Mouse (Mus musculus) neural tube, embryonic 10.5 days (tissue): Measurements from ENCODE around the gene Daam1.

ENCODE experiments used
- DNase-seq: peaks from one replicate; pipeline ENCODE4 v3.0.0-alpha.2; 2017; ENCODE audit warnings: low spot score; ENCODE audit errors: extremely low spot score

Daam1 gene

GRCm38 (mm10) chr12:71969941-71970629, 139.2 kb downstream of the Daam1 start:
- no peak for DNase-seq

DNA sequence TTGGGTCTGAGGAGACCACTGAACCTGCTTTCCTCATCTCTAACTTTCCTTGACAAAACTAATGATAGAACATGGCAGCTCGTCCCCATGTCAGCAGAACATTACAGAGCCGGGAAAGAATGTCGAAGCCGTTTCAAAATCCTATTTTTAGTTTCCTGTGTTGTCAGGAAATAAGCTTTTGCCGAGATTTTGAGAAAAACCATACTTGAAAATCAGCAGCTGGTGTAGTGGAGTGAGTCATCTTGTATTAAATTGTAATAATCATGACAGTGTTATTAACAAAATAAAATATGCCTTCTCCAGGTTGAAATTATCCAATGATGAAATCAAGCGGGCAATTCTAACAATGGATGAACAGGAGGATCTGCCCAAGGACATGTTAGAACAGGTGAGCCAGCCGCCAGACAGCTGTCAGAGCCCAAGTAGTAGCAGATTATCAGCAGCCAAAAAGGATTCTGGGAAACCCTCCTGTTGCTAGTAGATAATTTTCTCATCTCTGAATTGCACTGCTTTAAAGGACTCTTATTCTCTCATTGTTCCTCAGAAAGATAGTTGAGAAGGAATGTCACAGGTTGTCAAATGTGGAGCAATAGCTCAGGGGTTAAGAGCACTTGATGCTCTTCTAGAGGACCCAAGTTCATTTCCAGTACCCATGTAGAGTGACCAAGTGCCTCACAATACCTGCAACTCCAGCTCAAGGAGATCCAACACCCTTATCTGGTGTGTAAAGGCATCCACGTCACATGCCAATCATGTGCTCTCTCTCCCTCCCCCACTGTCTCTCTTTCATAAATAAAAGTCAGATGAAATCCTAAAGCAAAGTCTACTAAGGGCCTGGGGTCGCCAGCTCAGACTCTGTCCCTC, 140.1 kb downstream of the Daam1 start:
- no peak for DNase-seq

DNA sequence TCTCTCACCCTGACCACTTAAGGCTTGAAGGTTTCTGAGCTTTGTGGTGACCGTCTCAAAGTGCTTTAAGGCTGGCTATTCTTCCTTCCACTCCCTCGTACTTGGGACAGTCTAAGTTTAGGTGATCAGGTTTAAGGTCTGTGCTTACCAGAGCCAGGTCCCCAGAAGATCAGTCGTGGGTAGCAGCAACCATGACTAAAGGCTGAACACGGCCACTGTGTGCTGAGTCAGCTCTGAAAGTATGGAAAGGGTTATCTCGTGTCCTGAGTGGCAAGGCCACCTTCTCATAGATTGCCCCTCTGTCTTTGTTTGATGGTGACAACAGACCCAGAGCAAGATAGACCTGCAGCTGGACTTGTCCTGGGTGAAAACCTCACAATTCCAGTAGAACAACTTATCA, 141.2 kb downstream of the Daam1 start:
- no peak for DNase-seq

DNA sequence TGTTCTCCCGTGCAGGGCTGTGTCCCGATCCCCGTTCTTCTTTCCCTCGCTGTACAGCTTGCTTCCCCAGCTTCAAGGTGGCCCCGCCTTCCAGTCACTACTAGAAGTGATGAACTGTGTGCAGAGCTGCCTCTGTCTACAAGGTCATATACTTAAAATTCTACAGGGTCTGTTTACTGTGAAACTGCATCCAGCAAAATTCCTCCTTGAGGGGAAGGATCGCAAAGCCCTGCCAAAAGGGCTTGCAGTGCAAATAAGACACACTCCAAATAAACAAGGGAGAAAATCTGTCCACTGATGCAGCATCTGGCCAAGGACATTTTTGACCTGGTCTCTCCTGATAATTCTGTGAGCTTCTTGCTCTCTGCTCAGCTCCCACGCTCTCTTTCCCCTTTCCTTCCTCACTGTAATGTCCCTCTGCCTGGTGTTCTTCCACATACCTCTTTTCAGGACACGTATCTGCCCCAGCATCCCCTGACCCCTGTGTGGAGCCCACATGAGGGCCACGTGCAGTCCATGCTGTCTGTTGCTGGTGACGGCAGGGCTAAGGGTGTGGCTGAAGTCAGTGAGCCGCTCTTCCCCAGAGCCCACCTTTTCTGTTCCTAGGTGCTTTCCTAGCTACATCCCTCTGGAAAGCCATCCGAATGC, 141.9 kb downstream of the Daam1 start:
- no peak for DNase-seq

DNA sequence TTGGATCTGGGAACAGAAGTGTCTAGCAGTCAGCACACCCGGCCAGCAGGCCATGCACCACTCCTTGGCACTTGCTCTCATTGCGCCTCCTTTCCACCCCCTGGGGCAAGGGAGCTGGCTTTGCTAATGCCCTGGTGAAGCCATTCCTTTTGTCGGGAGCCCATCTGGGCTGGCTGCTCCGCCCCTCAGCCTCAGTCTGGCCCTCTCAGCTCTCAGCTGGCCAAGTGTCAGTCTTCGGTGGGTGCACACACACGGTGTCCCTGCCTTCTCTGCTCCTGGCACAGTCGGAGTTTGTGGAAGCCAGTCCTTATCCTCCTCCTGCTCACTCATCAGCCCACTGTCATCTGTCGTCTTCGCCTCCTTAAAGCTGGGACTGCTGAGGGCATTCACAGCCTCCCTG, 142.7 kb downstream of the Daam1 start:
- no peak for DNase-seq

DNA sequence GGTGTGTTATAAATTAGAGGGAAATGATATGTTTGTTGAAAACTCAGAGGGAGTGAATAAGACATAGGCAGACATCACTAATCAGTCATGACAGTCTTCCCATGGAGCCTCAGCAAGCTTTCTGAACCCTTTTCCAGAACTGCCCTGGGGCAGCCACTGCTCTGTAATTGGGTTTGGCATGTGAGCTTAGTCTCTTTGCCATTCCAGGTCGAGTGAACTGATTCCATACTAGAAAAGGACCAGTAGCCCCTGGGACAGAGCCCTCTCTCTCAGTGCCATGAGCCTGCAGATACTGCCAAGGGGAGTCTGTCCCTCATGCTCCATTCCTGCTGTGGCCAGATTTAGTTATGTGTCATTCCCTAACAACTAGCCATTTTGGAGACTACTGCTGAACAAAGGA, 144.7 kb downstream of the Daam1 start:
- no peak for DNase-seq

DNA sequence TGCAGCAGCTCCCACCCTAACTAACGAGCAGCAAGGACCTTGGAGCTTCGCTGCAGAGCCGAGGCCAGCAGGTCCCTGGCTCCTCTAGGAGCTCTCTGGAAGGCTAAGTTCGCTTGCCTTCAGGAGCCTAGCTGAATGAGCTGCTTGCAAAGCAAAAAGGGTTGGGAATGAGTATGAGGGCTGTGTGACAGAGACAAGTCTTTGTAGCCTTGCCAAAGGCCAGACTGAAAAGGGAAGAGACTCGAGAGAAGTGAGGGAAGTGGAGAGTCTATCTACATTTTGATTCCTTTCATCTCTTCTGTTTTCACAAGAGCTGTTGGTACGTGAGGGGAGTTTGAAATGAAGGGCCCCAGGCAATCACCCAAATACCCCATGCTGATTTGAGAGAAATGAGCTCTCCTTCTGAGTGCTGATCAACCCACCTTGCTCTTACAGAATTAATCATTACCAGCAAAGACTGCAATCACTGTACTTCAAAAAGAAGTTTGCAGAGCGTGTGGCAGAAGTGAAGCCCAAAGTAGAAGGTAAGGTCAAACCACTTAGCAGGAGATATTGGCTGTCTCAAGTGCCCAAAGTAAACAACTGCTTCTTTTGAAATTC, 145.6 kb downstream of the Daam1 start:
- DNase-seq, result no peak

GRCm38 (mm10) chr12:71977364-71977763, 146.5 kb downstream of the Daam1 start:
- no peak for DNase-seq

GRCm38 (mm10) chr12:71978513-71979352, 147.9 kb downstream of the Daam1 start:
- DNase-seq, result no peak

DNA sequence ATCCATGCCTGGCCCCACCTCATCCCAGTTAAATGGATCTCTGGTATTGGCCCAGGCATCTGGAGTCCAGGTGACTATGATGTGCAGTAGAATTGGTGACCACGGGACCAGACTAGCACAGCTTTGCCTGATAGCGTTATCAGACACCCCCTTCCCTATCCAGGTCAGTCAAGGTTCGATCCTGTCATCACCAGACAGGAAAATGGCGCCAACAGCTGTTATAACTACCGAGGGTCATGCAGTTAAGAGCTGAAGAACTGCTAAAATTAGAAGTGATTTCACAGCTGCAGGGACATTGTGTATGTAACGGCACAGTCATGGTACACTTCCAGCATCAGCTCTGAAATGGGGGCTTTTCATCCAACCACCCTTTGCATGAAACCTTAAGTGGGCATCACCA, 149.3 kb downstream of the Daam1 start:
- DNase-seq, result no peak

DNA sequence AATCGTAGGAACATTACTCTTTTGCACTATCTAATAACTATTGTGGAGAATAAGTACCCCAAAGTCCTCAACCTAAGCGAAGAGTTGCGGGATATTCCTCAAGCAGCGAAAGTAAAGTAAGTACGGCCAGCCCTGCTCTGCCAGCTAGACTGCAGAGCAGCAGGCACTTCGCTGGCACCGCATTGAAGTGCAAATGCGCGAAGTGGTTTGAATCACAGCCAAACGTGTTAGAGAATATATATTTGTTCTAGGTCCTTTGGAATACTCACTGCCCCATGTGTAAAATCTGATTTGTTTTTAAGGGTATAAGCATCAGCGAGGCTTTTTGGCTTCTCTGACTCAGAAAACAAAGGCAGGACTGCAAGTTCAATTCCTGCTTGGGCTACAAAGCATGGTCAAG, 149.9 kb downstream of the Daam1 start:
- no peak for DNase-seq

DNA sequence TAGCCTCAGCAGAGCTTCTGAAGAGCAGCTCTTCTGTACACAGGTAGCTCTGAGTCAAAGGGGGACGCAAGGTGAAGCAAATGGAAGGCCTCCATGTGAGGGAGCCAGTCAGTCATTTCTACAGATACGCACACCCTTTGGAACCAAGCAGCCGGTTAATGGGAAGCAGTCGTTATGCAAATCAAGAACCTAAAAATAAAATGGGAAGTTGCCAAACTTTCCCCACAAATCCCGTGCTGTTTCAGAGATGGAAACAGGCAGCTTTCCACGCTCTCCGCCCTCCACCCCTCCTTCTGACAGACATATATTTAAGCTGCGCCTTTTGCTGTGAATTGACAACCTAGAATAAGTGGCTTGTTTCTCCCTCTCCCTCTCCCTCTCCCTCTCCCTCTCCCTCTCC, 150.4 kb downstream of the Daam1 start:
- no peak for DNase-seq

DNA sequence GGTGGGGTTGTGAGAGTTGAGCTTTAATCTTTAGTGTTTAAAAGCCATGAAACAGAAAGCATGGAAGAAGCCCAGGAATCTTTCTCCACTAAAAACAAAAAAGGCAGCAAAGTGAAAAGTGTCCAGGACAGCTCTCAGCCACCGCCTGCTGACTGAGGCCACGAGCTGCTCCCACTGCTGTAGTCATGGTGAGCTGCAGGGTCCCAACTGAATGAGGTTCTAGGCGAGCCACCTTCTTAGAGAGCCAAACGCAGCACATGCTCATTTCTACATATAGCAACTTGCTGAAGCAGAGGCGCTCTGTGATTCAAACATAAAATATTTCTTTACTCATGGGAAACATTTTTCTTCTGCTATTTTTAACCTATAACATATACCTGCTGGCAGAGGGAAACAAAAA, 150.9 kb downstream of the Daam1 start:
- no peak for DNase-seq

DNA sequence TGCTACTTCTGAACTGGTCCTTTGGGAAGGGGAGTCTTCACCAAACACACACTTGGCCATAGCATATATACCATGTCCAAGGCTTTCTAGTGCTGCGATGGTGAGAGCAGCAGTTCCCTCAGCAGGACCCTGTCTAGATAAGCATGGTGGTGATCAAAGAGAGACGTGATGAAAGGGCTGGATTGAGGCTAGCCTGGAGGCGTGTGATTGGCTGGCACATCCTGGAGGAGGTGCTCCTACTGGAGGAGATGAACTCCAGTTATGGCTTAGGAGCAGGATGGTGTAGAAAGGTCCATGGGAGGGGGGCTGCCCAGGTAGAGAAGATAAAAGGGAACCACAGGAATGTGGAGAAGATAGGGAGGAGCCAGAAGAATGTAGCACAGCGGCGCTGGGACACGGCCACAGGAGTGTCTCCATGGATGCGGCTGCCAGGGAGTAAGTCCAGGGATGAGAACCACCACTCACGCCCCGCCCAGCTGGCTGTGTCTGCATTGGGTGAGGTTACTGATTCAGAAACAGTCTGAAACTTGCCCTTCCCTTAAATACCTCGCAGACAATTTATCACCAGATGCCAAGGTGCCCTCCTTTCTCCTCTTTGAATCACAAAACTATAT, 152.3 kb downstream of the Daam1 start:
- DNase-seq, result no peak

DNA sequence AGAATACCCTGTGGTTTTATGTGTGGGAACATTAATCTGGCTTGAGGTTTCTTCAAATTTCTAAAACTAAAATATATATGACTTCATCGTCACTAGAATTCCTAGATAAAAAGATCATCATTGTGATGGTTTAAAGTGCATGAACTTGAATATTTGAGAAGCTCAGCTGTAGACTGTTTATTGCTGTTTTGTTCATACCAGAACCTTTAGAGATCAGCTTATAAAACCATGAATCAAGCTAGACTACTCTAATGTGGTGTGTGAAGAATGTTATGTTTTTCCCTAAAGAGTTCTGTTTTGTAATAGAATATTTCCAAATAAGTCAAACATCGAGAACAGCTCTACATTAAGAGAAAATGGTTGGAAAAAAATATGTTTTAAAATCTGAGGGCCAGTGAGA, 156.3 kb downstream of the Daam1 start:
- no peak for DNase-seq

GRCm38 (mm10) chr12:71987885-71988284, 157.0 kb downstream of the Daam1 start:
- DNase-seq, result no peak

DNA sequence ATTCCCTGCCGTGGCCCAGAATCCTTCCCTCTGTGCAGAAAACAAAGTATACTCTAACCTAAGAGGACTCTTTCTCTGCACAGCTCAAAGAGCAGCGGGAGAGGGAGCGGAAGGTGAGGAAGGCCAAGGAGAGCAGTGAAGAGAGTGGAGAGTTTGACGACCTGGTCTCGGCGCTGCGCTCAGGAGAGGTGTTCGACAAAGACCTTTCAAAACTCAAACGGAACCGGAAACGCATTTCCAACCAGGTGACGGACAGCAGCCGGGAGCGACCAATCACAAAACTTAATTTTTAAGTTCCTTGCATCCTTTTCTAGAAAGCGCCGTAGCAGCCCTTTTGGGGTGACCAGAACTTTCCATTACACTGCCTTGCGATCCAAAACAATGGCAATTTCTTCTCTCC, 158.7 kb downstream of the Daam1 start:
- no peak for DNase-seq

DNA sequence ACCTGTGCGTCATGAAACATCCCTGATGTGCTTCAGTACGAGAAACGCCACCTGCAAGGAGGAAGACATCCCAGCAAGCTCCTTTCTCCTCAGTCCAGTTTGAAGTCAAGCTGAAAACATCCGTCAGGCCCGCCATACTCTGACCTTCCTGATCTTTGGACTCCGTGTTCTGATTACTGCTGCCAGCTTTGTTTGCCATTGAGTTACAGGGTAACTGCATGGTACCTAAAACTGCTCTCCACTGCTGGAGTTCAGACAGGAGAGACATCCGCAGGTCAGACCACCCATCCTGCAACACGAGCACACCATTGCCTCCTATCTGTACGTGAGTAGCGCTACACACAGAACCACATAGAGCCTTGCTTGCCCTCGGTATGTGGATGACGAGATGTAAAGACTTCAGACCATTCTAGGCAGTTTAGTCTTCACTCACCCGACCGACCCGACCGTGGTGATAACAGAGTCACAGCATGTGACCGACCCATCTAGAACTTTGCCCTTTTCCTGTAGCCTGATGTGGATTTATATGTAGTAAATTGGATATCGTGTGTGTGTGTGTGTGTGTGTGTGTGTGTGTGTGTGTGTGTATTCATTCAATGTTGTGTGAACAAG, 161.8 kb downstream of the Daam1 start:
- no peak for DNase-seq

GRCm38 (mm10) chr12:71995831-71996230, 165.0 kb downstream of the Daam1 start:
- no peak for DNase-seq

DNA sequence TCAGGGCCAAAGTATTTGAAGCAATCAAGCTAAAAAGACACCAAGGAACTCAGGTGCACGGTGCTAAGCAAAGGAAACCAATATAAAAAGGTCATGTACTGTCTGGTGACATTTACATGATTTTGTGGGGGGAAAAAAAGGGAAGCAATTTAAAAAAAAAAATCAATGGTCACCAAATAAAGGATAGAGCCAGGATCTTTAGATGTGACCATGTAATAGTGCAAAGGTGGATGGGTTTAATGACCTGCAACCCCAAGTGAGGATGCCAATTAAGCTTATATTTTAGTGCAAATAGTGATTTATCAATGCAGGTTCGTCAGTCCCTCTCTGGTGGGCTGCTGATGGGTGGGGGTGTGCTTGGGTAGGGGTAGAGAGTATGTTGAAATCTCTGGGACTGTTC, 166.0 kb downstream of the Daam1 start:
- no peak for DNase-seq
